Mouse (Mus musculus): ENCODE measurements around the gene Dkk3.

Dkk3 gene

DNA sequence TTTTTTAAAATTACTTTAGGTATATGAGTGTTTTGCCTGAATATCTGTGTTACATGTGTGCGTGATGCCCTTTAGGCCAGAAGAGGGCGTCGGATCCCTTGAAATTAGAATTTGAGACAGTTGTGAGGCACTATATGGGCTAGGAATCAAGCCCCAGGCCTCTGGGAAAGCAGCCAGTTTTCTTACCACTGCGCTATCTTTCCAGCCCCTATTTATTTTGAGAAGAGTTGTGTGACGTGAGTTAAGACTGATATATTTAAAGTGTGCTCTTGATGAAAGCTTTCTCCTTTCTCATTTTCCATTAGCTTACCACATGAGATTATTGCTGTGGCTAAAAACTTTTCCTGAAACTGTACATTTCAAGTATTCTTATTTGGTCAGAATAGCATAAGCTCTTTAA lies 84.0 kb downstream of the Dkk3 start:
- no peak for DNase-seq (ENCODE audit: low read depth, low spot score)
